Mouse (Mus musculus) testis, adult 2 months (tissue): ENCODE data around the gene Cfap161. TPM values are rescaled to one million over a fixed set of nuclear protein-coding genes. Genes with fewer than 3 reads are reported as not detected.

Source experiments
- H3K27ac ChIP-seq: fragments of 200-500 bp; 2 replicates; pipeline ENCODE4 v1.5.1; 2012; ENCODE audit warnings: low read depth, low read length; ENCODE audit not compliant: control insufficient read depth, insufficient read depth
- H3K27me3 ChIP-seq: fragments of 200-500 bp; 2 replicates; pipeline ENCODE4 v1.6.1; 2012; ENCODE audit warnings: mild to moderate bottlenecking, low read length, moderate library complexity; ENCODE audit not compliant: control insufficient read depth, insufficient read depth
- H3K36me3 ChIP-seq: fragments of 200-500 bp; 2 replicates; pipeline ENCODE4 v1.6.1; 2012; ENCODE audit warnings: mild to moderate bottlenecking, low read length; ENCODE audit not compliant: control insufficient read depth, insufficient read depth
- H3K4me1 ChIP-seq: fragments of 200-500 bp; 2 replicates; pipeline ENCODE4 v1.6.1; 2012; ENCODE audit warnings: low read length; ENCODE audit not compliant: control insufficient read depth, insufficient read depth
- H3K4me3 ChIP-seq: fragments of 200-500 bp; 2 replicates; pipeline ENCODE4 v1.5.1; 2012; ENCODE audit warnings: low read depth, mild to moderate bottlenecking, low read length, moderate library complexity, mixed read lengths; ENCODE audit not compliant: control insufficient read depth
- CTCF ChIP-seq: fragments of 200-500 bp; IDR thresholded peaks from 2 replicates; pipeline ENCODE4 v1.5.1; 2012; ENCODE audit warnings: low read depth, mild to moderate bottlenecking, inconsistent platforms, low read length, moderate library complexity; ENCODE audit not compliant: control insufficient read depth, insufficient read depth, insufficient replicate concordance
- POLR2A ChIP-seq: fragments of 200-500 bp; IDR thresholded peaks from 2 replicates; pipeline ENCODE4 v1.6.1; 2012; ENCODE audit warnings: low read depth, mild to moderate bottlenecking, inconsistent platforms, low read length, moderate library complexity; ENCODE audit not compliant: control insufficient read depth
- polyA plus RNA-seq: library from polyadenylated mRNA; depleted of rRNA; stranded (reverse); fragments of >200 nt; gene quantifications from 2 replicates; pipeline ENCODE4 v1.2.3, GENCODE M21; 2012; rRNA removed

The Cfap161 gene
- polyA plus RNA-seq, 1 experiment = 59.4 TPM

DNA sequence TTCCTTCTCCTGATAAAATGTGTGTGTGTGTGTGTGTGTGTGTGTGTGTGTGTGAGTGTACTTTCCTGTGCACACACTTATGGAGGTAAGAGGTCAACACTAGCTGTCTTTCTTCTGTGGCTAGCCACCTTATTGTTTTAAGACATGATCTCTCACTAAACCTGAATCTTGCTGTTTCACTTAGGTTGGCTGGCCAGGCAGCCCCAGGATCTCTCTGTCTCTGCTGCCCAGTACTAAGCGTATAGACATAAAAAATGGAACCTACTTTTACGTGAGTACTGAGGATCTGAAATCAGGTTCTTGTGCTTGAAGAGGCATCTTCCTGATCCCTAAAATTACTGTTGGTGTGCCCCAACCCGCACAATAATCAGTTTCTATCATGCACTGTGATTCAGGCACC is 61.9 kb downstream of the Cfap161 start:
- no peaks in the 10 kb centered on the region for H3K27me3 ChIP-seq
- TF ChIP-seq POLR2A (no peak), CTCF (no peak)
- H3K4me3 ChIP-seq = no peak overlapping the region
- H3K27ac ChIP-seq = no peak overlapping the region
- no peaks in the 10 kb centered on the region for H3K4me1 ChIP-seq
- H3K36me3 ChIP-seq = no peaks in the 10 kb centered on the region

DNA sequence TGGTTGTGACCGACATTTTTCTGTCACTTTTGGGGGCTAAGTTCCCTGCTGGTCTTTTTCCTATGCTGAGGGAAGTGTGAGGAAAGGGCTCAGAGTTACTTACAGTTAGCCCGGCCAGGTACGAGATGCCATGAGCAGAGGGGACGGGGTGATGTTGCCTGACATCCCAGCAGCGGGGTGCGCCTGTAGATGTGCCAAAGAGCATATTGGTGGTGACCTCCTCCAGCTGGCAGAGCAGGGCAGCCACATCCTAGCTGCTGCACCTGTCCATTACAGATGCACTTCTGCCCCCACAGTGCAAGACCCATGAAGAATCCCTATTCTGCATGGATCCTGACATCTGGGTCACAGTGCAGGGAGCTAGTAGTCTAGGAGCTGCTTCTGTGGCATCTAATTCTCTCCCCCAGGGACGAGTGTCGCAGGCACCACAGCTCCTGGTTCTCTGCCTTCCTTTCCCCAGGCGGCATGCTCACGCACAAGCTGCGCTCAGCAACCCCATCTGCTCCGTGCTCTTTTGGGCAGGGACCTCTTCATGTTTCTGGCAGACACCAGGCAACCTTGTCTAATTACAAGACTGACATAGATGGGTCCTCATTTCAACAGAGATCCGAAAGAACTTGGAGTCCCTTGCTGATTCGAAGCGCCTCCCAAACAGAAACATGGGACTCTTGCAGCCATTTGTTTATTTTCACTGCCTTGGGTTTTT is 62.6 kb downstream of the Cfap161 start:
- no peak overlapping the region for H3K27ac ChIP-seq
- no peaks in the 10 kb centered on the region for H3K36me3 ChIP-seq
- no peaks in the 10 kb centered on the region for H3K4me1 ChIP-seq
- no peak overlapping the region for H3K4me3 ChIP-seq
- no peaks in the 10 kb centered on the region for H3K27me3 ChIP-seq
- TF ChIP-seq POLR2A (no peak), CTCF (no peak)

DNA sequence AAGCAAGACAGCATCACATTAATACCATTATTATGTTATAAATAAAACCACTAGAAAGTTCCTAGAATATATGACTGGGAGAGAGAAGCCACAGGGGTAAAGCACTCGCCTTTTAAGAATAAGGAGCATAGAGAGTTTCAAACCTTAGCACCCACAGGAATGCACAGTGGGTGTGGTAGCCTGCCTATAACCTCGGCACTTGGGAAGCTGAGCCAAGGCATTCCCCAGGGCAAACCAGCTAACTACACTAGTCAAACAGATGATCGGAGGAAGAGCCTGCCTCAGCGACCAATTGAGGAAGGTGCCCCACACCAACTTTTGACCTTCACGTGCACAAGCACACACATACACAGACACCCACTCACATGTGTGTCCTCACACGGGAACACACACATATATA is 63.4 kb downstream of the Cfap161 start:
- H3K27me3 ChIP-seq = no peaks in the 10 kb centered on the region
- H3K4me1 ChIP-seq = no peaks in the 10 kb centered on the region
- H3K4me3 ChIP-seq = no peak overlapping the region
- TF ChIP-seq CTCF (no peak), POLR2A (no peak)
- H3K36me3 ChIP-seq = no peaks in the 10 kb centered on the region
- no peak overlapping the region for H3K27ac ChIP-seq

DNA sequence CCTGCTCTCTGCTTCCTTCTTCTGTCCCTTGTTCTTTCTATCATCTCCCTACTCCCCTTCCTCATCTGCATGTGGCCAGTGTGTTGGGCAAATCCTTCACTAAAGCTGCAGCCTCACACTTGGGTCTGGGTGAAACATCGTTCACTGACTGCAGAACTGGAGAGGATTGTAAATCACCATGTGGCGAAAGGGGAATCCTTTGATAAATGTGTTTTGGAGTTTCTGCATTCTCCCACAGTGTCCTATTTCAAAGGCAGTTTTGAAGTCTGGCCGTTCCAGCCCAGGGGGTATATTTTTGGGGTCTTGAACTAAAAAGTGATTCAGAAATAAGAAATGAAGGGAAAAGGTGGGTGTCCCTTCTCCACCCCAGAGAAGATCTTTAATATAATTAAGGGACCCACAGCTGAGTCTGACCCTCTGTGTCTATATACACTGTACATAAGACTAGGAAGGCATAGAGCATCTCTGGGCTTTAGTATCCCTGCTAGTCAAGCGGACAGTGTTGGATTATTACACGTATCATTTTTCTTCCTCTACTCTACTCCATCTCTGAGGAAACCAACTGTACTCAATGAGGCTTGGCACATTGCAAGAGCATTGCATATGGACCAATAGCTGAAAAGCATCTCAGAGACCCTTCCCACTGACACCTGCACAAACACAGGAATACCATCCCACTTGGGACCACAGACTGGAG is 67.6 kb downstream of the Cfap161 start:
- no peak overlapping the region for H3K27ac ChIP-seq
- no peaks in the 10 kb centered on the region for H3K36me3 ChIP-seq
- peaks cover 3% of the 10 kb centered on the region; the same call in 1 of the 2 replicates for H3K4me1 ChIP-seq
- TF ChIP-seq POLR2A (no peak), CTCF (no peak)
- no peaks in the 10 kb centered on the region for H3K27me3 ChIP-seq
- no peak overlapping the region for H3K4me3 ChIP-seq

DNA sequence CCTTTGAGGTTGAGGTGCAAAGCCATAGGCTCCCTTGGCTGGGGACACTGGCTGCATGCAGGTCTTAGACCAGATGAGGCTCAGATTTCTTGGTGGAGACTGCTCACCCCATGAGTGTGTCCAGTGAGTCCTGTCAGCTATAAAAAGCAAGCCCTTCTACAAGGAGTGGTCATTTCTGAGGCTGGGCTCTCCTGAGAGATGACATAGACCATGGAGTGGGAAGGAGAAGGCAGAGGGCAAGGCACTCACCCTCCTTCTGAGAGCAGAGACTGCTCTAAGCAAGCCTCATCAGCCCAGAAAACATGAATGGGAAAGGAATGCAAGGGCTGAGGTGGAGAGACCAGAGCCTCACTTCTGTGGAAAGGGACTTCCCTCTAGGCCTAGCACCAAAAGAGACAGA is 68.9 kb downstream of the Cfap161 start:
- no peak overlapping the region for H3K27ac ChIP-seq
- H3K27me3 ChIP-seq = no peaks in the 10 kb centered on the region
- H3K4me1 ChIP-seq = peaks cover 3% of the 10 kb centered on the region; the same call in 1 of the 2 replicates
- TF ChIP-seq CTCF (no peak), POLR2A (no peak)
- no peak overlapping the region for H3K4me3 ChIP-seq
- H3K36me3 ChIP-seq = no peaks in the 10 kb centered on the region

DNA sequence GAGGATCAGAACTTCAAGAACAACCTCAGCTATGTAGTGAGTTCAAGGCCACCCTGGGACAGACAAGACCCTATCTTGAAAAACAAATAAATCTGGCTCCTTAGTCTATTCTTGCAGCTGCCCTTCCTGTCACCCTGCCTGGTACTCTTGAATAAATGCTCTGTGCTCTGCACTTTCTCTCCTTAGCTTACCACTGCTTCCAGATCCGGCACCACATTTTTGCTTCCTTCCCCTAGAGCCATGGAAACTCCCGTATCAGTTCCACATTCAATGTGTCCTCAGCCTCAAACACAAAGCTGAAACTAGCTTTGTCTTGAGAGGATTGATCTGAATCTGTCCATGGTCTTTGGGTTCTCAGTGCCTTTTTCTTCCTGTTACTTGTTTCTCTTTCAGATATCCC is 70.1 kb downstream of the Cfap161 start:
- no peaks in the 10 kb centered on the region for H3K36me3 ChIP-seq
- H3K4me1 ChIP-seq = peaks cover 3% of the 10 kb centered on the region; the same call in 1 of the 2 replicates
- H3K27me3 ChIP-seq = no peaks in the 10 kb centered on the region
- H3K27ac ChIP-seq = no peak overlapping the region
- TF ChIP-seq CTCF = no peak
- no peak for TF ChIP-seq POLR2A
- H3K4me3 ChIP-seq = no peak overlapping the region

Other genes starting within 250 kb of the Cfap161 start
- 0.33 and 0.42 TPM in 2 replicates for gene Tmc3, start 210.0 kb downstream of the Cfap161 start, polyA plus RNA-seq
- gene Stard5, start 162.9 kb downstream of the Cfap161 start, polyA plus RNA-seq = 4.5 and 4.8 TPM in 2 replicates
- 0.63 and 1.3 TPM in 2 replicates for gene Il16, start 49.2 kb downstream of the Cfap161 start, polyA plus RNA-seq
- 3.2 and 3.5 TPM in 2 replicates for gene Tlnrd1, start 89.4 kb upstream of the Cfap161 start, polyA plus RNA-seq
- 23.9 and 33.9 TPM in 2 replicates for gene Mesd, start 89.6 kb upstream of the Cfap161 start, polyA plus RNA-seq